Mouse (Mus musculus) erythroblast, embryonic 14.5 days (primary cell): ENCODE measurements around the gene Large2.

Experiments used
- GATA1 ChIP-seq: IDR thresholded peaks from 2 replicates; pipeline ENCODE4 v1.6.1; 2012; ENCODE audit warnings: low read length, inconsistent platforms, mixed read lengths
- TAL1 ChIP-seq: IDR thresholded peaks from 3 replicates; pipeline ENCODE4 v1.6.1; 2012; ENCODE audit warnings: low read length, inconsistent platforms, mixed read lengths

GRCm38 (mm10) chr2:92360186-92360823, 14.4 kb downstream of the Large2 start:
- TF ChIP-seq TAL1 (no peak), GATA1 (no peak)
